Mouse (Mus musculus) heart, adult 2 months (tissue): ENCODE measurements around the gene Gabrb1. TPM values are rescaled to one million over a fixed set of nuclear protein-coding genes. Genes with fewer than 3 reads are reported as not detected.
A peak's percentile ranks its signal among the peaks of the same experiment; 100 is the strongest.

Experiments
- DNase-seq, 2 experiments: peaks; one replicate each; pipeline ENCODE4 v3.0.0; 2021
- H3K27ac ChIP-seq: fragments of 200-600 bp; 2 replicates; pipeline ENCODE4 v1.8.1; 2022
- H3K27me3 ChIP-seq: fragments of 200-500 bp; 2 replicates; pipeline ENCODE4 v1.6.1; 2012; ENCODE audit warnings: mild to moderate bottlenecking, low read length, inconsistent platforms, mixed read lengths; ENCODE audit not compliant: control insufficient read depth, insufficient read depth
- H3K36me3 ChIP-seq: fragments of 200-500 bp; 2 replicates; pipeline ENCODE4 v1.6.1; 2012; ENCODE audit warnings: low read length, inconsistent platforms; ENCODE audit not compliant: control insufficient read depth, insufficient read depth
- H3K4me1 ChIP-seq: fragments of 200-500 bp; 2 replicates; pipeline ENCODE4 v1.6.1; 2011; ENCODE audit warnings: low read length; ENCODE audit not compliant: control insufficient read depth, insufficient read depth
- H3K4me3 ChIP-seq: fragments of 200-600 bp; 2 replicates; pipeline ENCODE4 v1.8.1; 2022
- H3K79me2 ChIP-seq: fragments of 200-500 bp; replicated peaks from 2 replicates; pipeline ENCODE4 v1.6.1; 2012; ENCODE audit warnings: mild to moderate bottlenecking, inconsistent platforms, low read length, moderate library complexity, mixed read lengths; ENCODE audit not compliant: control insufficient read depth, insufficient read depth
- H3K9ac ChIP-seq: fragments of 200-500 bp; 2 replicates; pipeline ENCODE4 v1.6.1; 2012; ENCODE audit warnings: low read depth, mild to moderate bottlenecking, control low read depth, inconsistent platforms, low read length, mixed read lengths
- CTCF ChIP-seq: fragments of 200-600 bp; IDR thresholded peaks from 2 replicates; pipeline ENCODE4 v1.8.1; 2022; ENCODE audit warnings: antibody characterized with exemption, mild to moderate bottlenecking, moderate library complexity
- EP300 ChIP-seq: fragments of 200-500 bp; IDR thresholded peaks from 2 replicates; pipeline ENCODE4 v1.6.1; 2011; ENCODE audit warnings: low read depth, low read length, control low read depth; ENCODE audit not compliant: insufficient read depth
- POLR2A ChIP-seq: fragments of 200-500 bp; IDR thresholded peaks from 2 replicates; pipeline ENCODE4 v1.6.1; 2011; ENCODE audit warnings: mild to moderate bottlenecking, low read depth, low read length, control low read depth; ENCODE audit not compliant: insufficient read depth
- WGBS: fragments of 180-500 bp; shearing (Covaris S2); methylation state at CpG from one replicate; pipeline ENCODE4 v1.1.7; 2018; 5-methylcytosine and 5-hydroxymethylcytosine counted together
- intact Hi-C: fragments of 180-260 bp; cut with DNase I; formaldehyde crosslinking; loops from one replicate; pipeline ENCODE4 v1.15.1; 2025
- polyA plus RNA-seq: library from polyadenylated mRNA; depleted of rRNA; stranded (reverse); fragments of >200 nt; gene quantifications from 2 replicates; pipeline ENCODE4 v1.2.3, GENCODE M21; 2012
- total RNA-seq, 2 experiments: library from RNA; stranded (reverse); gene quantifications; 2 replicates each; pipeline ENCODE4 v1.2.3; 2021

Gabrb1 gene
- total and polyA plus RNA-seq, 3 experiments: not detected

GRCm38 (mm10) chr5:71700468-71701272 is 42.8 kb downstream of the Gabrb1 start:
- Histone ChIP-seq H3K4me3 (peak overlapping the region; percentile 36), H3K36me3 (no peaks in the 10 kb centered on the region), H3K4me1 (no peaks in the 10 kb centered on the region), H3K27ac (no peak overlapping the region), H3K79me2 (no peaks in the 10 kb centered on the region), H3K27me3 (peaks cover 2% of the 10 kb centered on the region), H3K9ac (no peak overlapping the region)
- peak; percentile 18 to 24 for DNase-seq
- peak; percentile 54 for TF ChIP-seq CTCF
- no peak for TF ChIP-seq POLR2A
- intact Hi-C loops: loop anchor here (1.0 kb wide), 1 partner anchor 198 kb away; no protein-coding TSS in a partner anchor
- WGBS: under 1% methylated on average over 46 of the region's 46 CpGs

GRCm38 (mm10) chr5:71701273-71701614 is 43.3 kb downstream of the Gabrb1 start:
- H3K4me3 ChIP-seq: peak overlapping the region; percentile 36
- H3K4me1 ChIP-seq: no peaks in the 10 kb centered on the region
- TF ChIP-seq POLR2A (no peak), EP300 (no peak), CTCF (no peak)
- no peaks in the 10 kb centered on the region for H3K36me3 ChIP-seq
- H3K27ac ChIP-seq: no peak overlapping the region
- intact Hi-C loops: loop anchor here (1.0 kb wide), 1 partner anchor 199 kb away; no protein-coding TSS in a partner anchor
- WGBS: 1% methylated on average over 6 of the region's 6 CpGs
- DNase-seq: no peak
- peaks cover 2% of the 10 kb centered on the region for H3K27me3 ChIP-seq
- no peak overlapping the region for H3K9ac ChIP-seq
- H3K79me2 ChIP-seq: no peaks in the 10 kb centered on the region

- no peaks in the 10 kb centered on the region for H3K4me1 ChIP-seq
- no peaks in the 10 kb centered on the region for H3K36me3 ChIP-seq
- H3K27me3 ChIP-seq: no peaks in the 10 kb centered on the region
- H3K27ac ChIP-seq: no peak overlapping the region
- H3K9ac ChIP-seq: no peak overlapping the region
- no peak for TF ChIP-seq POLR2A
- TF ChIP-seq EP300: no peak
- no peak for TF ChIP-seq CTCF
- no peak overlapping the region for H3K4me3 ChIP-seq
- no peaks in the 10 kb centered on the region for H3K79me2 ChIP-seq
- 76% methylated on average over 8 of the region's 8 CpGs for WGBS
- intact Hi-C loops: no loop called here
- no peak for DNase-seq
These were observed 75.2 kb downstream of the Gabrb1 start for GRCm38 (mm10) chr5:71732931-71733792.

- no peak overlapping the region for H3K4me3 ChIP-seq
- DNase-seq: no peak
- no peaks in the 10 kb centered on the region for H3K27me3 ChIP-seq
- no peak for TF ChIP-seq POLR2A
- TF ChIP-seq EP300: no peak
- no peak for TF ChIP-seq CTCF
- H3K4me1 ChIP-seq: no peaks in the 10 kb centered on the region
- H3K9ac ChIP-seq: no peak overlapping the region
- WGBS: 71% methylated on average over 2 of the region's 2 CpGs
- H3K79me2 ChIP-seq: no peaks in the 10 kb centered on the region
- H3K27ac ChIP-seq: no peak overlapping the region
- H3K36me3 ChIP-seq: no peaks in the 10 kb centered on the region
- intact Hi-C loops: no loop called here
These were observed 89.5 kb downstream of the Gabrb1 start for GRCm38 (mm10) chr5:71747411-71747810.

- H3K9ac ChIP-seq: no peak overlapping the region
- H3K4me3 ChIP-seq: no peak overlapping the region
- no peaks in the 10 kb centered on the region for H3K36me3 ChIP-seq
- intact Hi-C loops: no loop called here
- DNase-seq: no peak
- no peaks in the 10 kb centered on the region for H3K4me1 ChIP-seq
- H3K27ac ChIP-seq: no peak overlapping the region
- H3K27me3 ChIP-seq: no peaks in the 10 kb centered on the region
- TF ChIP-seq POLR2A (no peak), EP300 (no peak), CTCF (no peak)
- WGBS: 68% methylated on average over 5 of the region's 5 CpGs
- no peaks in the 10 kb centered on the region for H3K79me2 ChIP-seq
These were observed 96.1 kb downstream of the Gabrb1 start for GRCm38 (mm10) chr5:71753966-71754365.

DNA sequence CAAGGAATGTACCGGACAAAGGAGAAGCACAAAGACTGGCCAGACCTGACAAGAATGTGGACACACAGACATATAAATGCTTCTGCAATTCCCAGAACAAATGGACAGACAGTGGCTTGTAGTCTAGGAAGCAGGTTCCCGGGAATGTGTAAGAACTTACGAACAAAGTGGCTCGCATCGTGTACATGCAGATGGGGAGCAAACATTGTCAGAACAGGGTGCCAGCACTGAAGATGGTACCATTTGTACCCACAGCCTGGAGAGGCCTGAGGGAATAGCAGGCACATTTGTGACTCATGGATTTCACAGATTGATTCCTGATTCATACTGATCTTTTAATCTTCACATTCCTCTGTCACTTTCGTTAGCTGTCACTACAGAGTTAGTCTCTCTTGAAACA is 103.2 kb downstream of the Gabrb1 start:
- Histone ChIP-seq H3K27me3 (no peaks in the 10 kb centered on the region), H3K27ac (no peak overlapping the region), H3K79me2 (no peaks in the 10 kb centered on the region), H3K4me3 (no peak overlapping the region), H3K36me3 (no peaks in the 10 kb centered on the region), H3K4me1 (no peaks in the 10 kb centered on the region), H3K9ac (no peak overlapping the region)
- 84% methylated on average over 6 of the region's 6 CpGs for WGBS
- DNase-seq: no peak
- TF ChIP-seq EP300 (no peak), POLR2A (no peak), CTCF (no peak)
- intact Hi-C loops: no loop called here
